Mouse (Mus musculus): ENCODE results near the gene Zfp148.

DNA sequence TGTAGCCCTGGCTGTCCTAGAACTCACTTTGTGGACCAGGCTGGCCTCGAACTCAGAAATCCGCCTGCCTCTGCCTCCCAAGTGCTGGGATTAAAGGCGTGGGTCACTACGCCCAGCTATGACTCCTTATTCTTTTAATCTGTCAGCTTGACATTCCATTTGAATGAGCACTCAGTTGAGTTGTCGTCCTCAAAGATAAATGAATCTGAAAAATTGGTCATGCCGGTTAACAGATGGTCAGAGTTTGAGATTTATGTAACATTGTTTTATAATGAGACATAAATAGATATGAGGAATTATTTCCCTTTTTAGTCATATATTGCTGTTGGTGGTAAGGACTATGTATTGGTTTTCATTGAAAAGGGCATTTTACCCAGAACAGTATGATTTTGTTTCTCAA is 60.4 kb downstream of the Zfp148 start:
- no peak for TF ChIP-seq CTCF (IDR thresholded peaks at IDR 0.05; ENCODE audit: insufficient read depth, low read length)
- no peak for TF ChIP-seq POLR2A (IDR thresholded peaks at IDR 0.05; ENCODE audit: borderline replicate concordance, extremely low read depth, low read depth, low read length)

Data from lung, adult 2 months (tissue).